Mouse (Mus musculus) neural tube, embryonic 14.5 days (tissue): Measurements from ENCODE around the gene Paxbp1. TPM values are rescaled to one million over a fixed set of nuclear protein-coding genes. Genes with fewer than 3 reads are reported as not detected.
"Not testable (repeated sequence)": the region's sequence is repeated elsewhere in the genome, so short reads cannot be mapped to it uniquely, and the experiment has no call there.

ENCODE experiments used
- ATAC-seq: fragments of 200-750 bp; cut with Nextera tagmentation; 2 replicates; pipeline ENCODE4 v1.8.0; 2017; ENCODE audit warnings: low read depth, mild to moderate bottlenecking, moderate TSS enrichment, moderate library complexity
- H3K27ac ChIP-seq: fragments of 300-500 bp; sonication (generic); 2 replicates; pipeline ENCODE4 v1.5.1; 2014; ENCODE audit warnings: low read depth, mild to moderate bottlenecking, control low read depth, low read length, moderate library complexity, mixed read lengths
- H3K27me3 ChIP-seq: fragments of 300-500 bp; sonication (generic); 2 replicates; pipeline ENCODE4 v1.6.1; 2014; ENCODE audit warnings: low read length; ENCODE audit not compliant: control insufficient read depth, insufficient read depth
- H3K36me3 ChIP-seq: fragments of 300-500 bp; sonication (generic); 2 replicates; pipeline ENCODE4 v1.6.1; 2014; ENCODE audit warnings: low read length, mixed read lengths; ENCODE audit not compliant: control insufficient read depth, insufficient read depth
- H3K4me1 ChIP-seq: fragments of 300-500 bp; sonication (generic); 2 replicates; pipeline ENCODE4 v1.6.1; 2014; ENCODE audit warnings: low read length; ENCODE audit not compliant: control insufficient read depth, insufficient read depth
- H3K4me2 ChIP-seq: fragments of 300-500 bp; sonication (generic); 2 replicates; pipeline ENCODE4 v1.6.1; 2014; ENCODE audit warnings: mild to moderate bottlenecking, low read depth, low read length, control low read depth
- H3K4me3 ChIP-seq: fragments of 300-500 bp; sonication (generic); 2 replicates; pipeline ENCODE4 v1.5.1; 2014; ENCODE audit warnings: low read depth, low read length, control low read depth, mixed read lengths
- H3K9ac ChIP-seq: fragments of 300-500 bp; sonication (generic); replicated peaks from 2 replicates; pipeline ENCODE4 v1.6.1; 2014; ENCODE audit warnings: low read depth, mild to moderate bottlenecking, control low read depth, low read length, mixed read lengths
- H3K9me3 ChIP-seq: fragments of 300-500 bp; sonication (generic); 2 replicates; pipeline ENCODE4 v1.6.1; 2016; ENCODE audit warnings: low read length; ENCODE audit not compliant: control insufficient read depth
- WGBS: fragments of 180-500 bp; shearing (Covaris S2); extraction: QIAGEN DNeasy Blood & Tissue Kit; methylation state at CpG from one replicate; pipeline ENCODE4 v1.1.7; 2014; 5-methylcytosine and 5-hydroxymethylcytosine counted together
- polyA plus RNA-seq: library from polyadenylated mRNA; unstranded; fragments of >200 nt; fragmentation: Nextera tagmentation; extraction: Ambion mirVana; gene quantifications from 2 replicates; pipeline ENCODE4 v1.2.1, GENCODE M21; 2014

Paxbp1 gene
- 89.2 and 96.1 TPM in 2 replicates for polyA plus RNA-seq

GRCm38 (mm10) chr16:91044270-91045182 is at the start of gene Paxbp1:
Gene Paxbp1 (minus strand): TSS chr16:91044543.
- H3K4me2 ChIP-seq, result peak within 1 kb of the TSS; percentile 78
- peaks cover 11% of the 10 kb centered on the region for H3K4me1 ChIP-seq
- no peaks in the 10 kb centered on the region for H3K27me3 ChIP-seq
- H3K36me3 ChIP-seq, result no peaks in the 10 kb centered on the region
- H3K9me3 ChIP-seq, result no peaks in the 10 kb centered on the region
- 2% methylated on average over 70 of the region's 70 CpGs for WGBS
- peak within 1 kb of the TSS; percentile 97 for H3K27ac ChIP-seq
- H3K9ac ChIP-seq, result peak within 1 kb of the TSS; percentile 93
- ATAC-seq, result peak; percentile 96
- peak within 1 kb of the TSS; percentile 96 for H3K4me3 ChIP-seq

GRCm38 (mm10) chr16:91086642-91087306 is 42.4 kb upstream of the Paxbp1 start:
- no peak for ATAC-seq
- Histone ChIP-seq H3K27ac (no peak overlapping the region), H3K9ac (no peak overlapping the region), H3K9me3 (no peaks in the 10 kb centered on the region), H3K4me3 (no peak overlapping the region), H3K4me2 (no peak overlapping the region), H3K4me1 (0 out of 2 replicates have a peak, but pooled peaks cover 4% of the 10 kb centered on the region), H3K36me3 (no peaks in the 10 kb centered on the region), H3K27me3 (peaks cover 5% of the 10 kb centered on the region; the same call in 1 of the 2 replicates)
- WGBS, result 57% methylated on average over 4 of the region's 4 CpGs

- H3K4me2 ChIP-seq, result no peak overlapping the region
- no peak overlapping the region for H3K9ac ChIP-seq
- no peak overlapping the region for H3K27ac ChIP-seq
- H3K36me3 ChIP-seq, result no peaks in the 10 kb centered on the region
- 66% methylated on average over 17 of the region's 17 CpGs for WGBS
- no peak overlapping the region for H3K4me3 ChIP-seq
- H3K4me1 ChIP-seq, result 0 out of 2 replicates have a peak, but pooled peaks cover 4% of the 10 kb centered on the region
- no peak for ATAC-seq
- H3K9me3 ChIP-seq, result no peaks in the 10 kb centered on the region
- H3K27me3 ChIP-seq, result peaks cover 5% of the 10 kb centered on the region; the same call in 1 of the 2 replicates
Measured at GRCm38 (mm10) chr16:91085239-91085825, 41.0 kb upstream of the Paxbp1 start.

GRCm38 (mm10) chr16:91084307-91085238 is 40.2 kb upstream of the Paxbp1 start:
- H3K9me3 ChIP-seq, result no peaks in the 10 kb centered on the region
- no peak overlapping the region for H3K4me2 ChIP-seq

GRCm38 (mm10) chr16:91083002-91083646 is 38.8 kb upstream of the Paxbp1 start:
- Histone ChIP-seq H3K9me3 (no peaks in the 10 kb centered on the region), H3K4me3 (no peak overlapping the region), H3K9ac (no peak overlapping the region), H3K4me1 (0 out of 2 replicates have a peak, but pooled peaks cover 4% of the 10 kb centered on the region), H3K36me3 (no peaks in the 10 kb centered on the region), H3K27ac (no peak overlapping the region), H3K27me3 (peaks cover 5% of the 10 kb centered on the region; the same call in 1 of the 2 replicates), H3K4me2 (no peak overlapping the region)
- WGBS, result 71% methylated on average over 4 of the region's 4 CpGs
- no peak for ATAC-seq

More at GRCm38 (mm10) chr16:91084307-91085238, 40.2 kb upstream of the Paxbp1 start:
- ATAC-seq, result no peak
- no peak overlapping the region for H3K27ac ChIP-seq
- 76% methylated on average over 21 of the region's 21 CpGs for WGBS
- no peak overlapping the region for H3K9ac ChIP-seq
- H3K4me3 ChIP-seq, result no peak overlapping the region
- H3K27me3 ChIP-seq, result peaks cover 5% of the 10 kb centered on the region; the same call in 1 of the 2 replicates
- H3K36me3 ChIP-seq, result no peaks in the 10 kb centered on the region
- 0 out of 2 replicates have a peak, but pooled peaks cover 4% of the 10 kb centered on the region for H3K4me1 ChIP-seq

GRCm38 (mm10) chr16:91081508-91081907 is 37.2 kb upstream of the Paxbp1 start:
- WGBS, result 24% methylated on average over 9 of the region's 12 CpGs
- H3K27me3 ChIP-seq, result peaks cover 3% of the 10 kb centered on the region; the same call in 1 of the 2 replicates
- ATAC-seq, result peak; percentile 69; the same call in 1 of the 2 replicates
- no peak overlapping the region for H3K4me3 ChIP-seq
- H3K9me3 ChIP-seq, result no peaks in the 10 kb centered on the region
- H3K36me3 ChIP-seq, result no peaks in the 10 kb centered on the region
- H3K4me2 ChIP-seq, result no peak overlapping the region
- no peak overlapping the region for H3K27ac ChIP-seq
- 0 out of 2 replicates have a peak, but pooled peaks cover 4% of the 10 kb centered on the region for H3K4me1 ChIP-seq
- H3K9ac ChIP-seq, result no peak overlapping the region

- no peaks in the 10 kb centered on the region for H3K4me1 ChIP-seq
- H3K4me2 ChIP-seq, result no peak overlapping the region
- H3K9me3 ChIP-seq, result no peaks in the 10 kb centered on the region
- H3K4me3 ChIP-seq, result no peak overlapping the region
- no peaks in the 10 kb centered on the region for H3K27me3 ChIP-seq
- 79% methylated on average over 5 of the region's 5 CpGs for WGBS
- H3K27ac ChIP-seq, result no peak overlapping the region
- H3K36me3 ChIP-seq, result no peaks in the 10 kb centered on the region
- no peak overlapping the region for H3K9ac ChIP-seq
- no peak for ATAC-seq
Measured at GRCm38 (mm10) chr16:91076180-91076579, 31.8 kb upstream of the Paxbp1 start.

- H3K4me2 ChIP-seq, H3K9ac ChIP-seq, H3K36me3 ChIP-seq, H3K9me3 ChIP-seq, ATAC-seq, H3K27ac ChIP-seq, H3K27me3 ChIP-seq, H3K4me3 ChIP-seq, H3K4me1 ChIP-seq: not testable (repeated sequence)
- 79% methylated on average over 8 of the region's 8 CpGs for WGBS
Measured at GRCm38 (mm10) chr16:91075423-91075822, 31.1 kb upstream of the Paxbp1 start.
